Mouse (Mus musculus) thymus, adult 2 months (tissue): Measurements from ENCODE around the gene Krt17. TPM values are rescaled to one million over a fixed set of nuclear protein-coding genes. Genes with fewer than 3 reads are reported as not detected.
"Not testable (repeated sequence)": the region's sequence is repeated elsewhere in the genome, so short reads cannot be mapped to it uniquely, and the experiment has no call there.

Experiments used
- DNase-seq: peaks from one replicate; pipeline ENCODE4 v3.0.0; 2021
- H3K27ac ChIP-seq: fragments of 200-500 bp; 2 replicates; pipeline ENCODE4 v1.5.1; 2012; ENCODE audit warnings: low read length, control low read depth; ENCODE audit not compliant: control insufficient read depth, insufficient read depth
- H3K27me3 ChIP-seq: fragments of 200-500 bp; 2 replicates; pipeline ENCODE4 v1.6.1; 2012; ENCODE audit warnings: mild to moderate bottlenecking, low read length, moderate library complexity, mixed read lengths; ENCODE audit not compliant: control insufficient read depth, insufficient read depth
- H3K36me3 ChIP-seq: fragments of 200-500 bp; 2 replicates; pipeline ENCODE4 v1.6.1; 2012; ENCODE audit warnings: mild to moderate bottlenecking, low read length, moderate library complexity; ENCODE audit not compliant: control insufficient read depth, insufficient read depth
- H3K4me1 ChIP-seq: fragments of 200-500 bp; replicated peaks from 2 replicates; pipeline ENCODE4 v1.6.1; 2012; ENCODE audit warnings: low read length; ENCODE audit not compliant: control insufficient read depth, insufficient read depth
- H3K4me3 ChIP-seq: fragments of 200-500 bp; 2 replicates; pipeline ENCODE4 v1.5.1; 2012; ENCODE audit warnings: mild to moderate bottlenecking, low read length, control low read depth, moderate library complexity; ENCODE audit not compliant: control insufficient read depth, insufficient read depth
- CTCF ChIP-seq: fragments of 200-500 bp; IDR thresholded peaks from 2 replicates; pipeline ENCODE4 v1.5.1; 2012; ENCODE audit warnings: mild to moderate bottlenecking, control low read depth, low read length, moderate library complexity, borderline replicate concordance; ENCODE audit not compliant: control insufficient read depth, poor library complexity, insufficient read depth; ENCODE audit errors: extremely low read depth
- POLR2A ChIP-seq: fragments of 200-500 bp; IDR thresholded peaks from 2 replicates; pipeline ENCODE4 v1.6.1; 2012; ENCODE audit warnings: mild to moderate bottlenecking, low read length, control low read depth, moderate library complexity; ENCODE audit not compliant: control insufficient read depth, poor library complexity, insufficient read depth; ENCODE audit errors: extremely low read depth
- WGBS: fragments of 180-500 bp; shearing (Covaris S2); methylation state at CpG from one replicate; pipeline ENCODE4 v1.1.7; 2018; 5-methylcytosine and 5-hydroxymethylcytosine counted together
- polyA plus RNA-seq: library from polyadenylated mRNA; depleted of rRNA; stranded (reverse); fragments of >200 nt; gene quantifications from 2 replicates; pipeline ENCODE4 v1.2.3, GENCODE M21; 2012

Gene Krt17
- polyA plus RNA-seq, 1 experiment: 276 TPM

DNA sequence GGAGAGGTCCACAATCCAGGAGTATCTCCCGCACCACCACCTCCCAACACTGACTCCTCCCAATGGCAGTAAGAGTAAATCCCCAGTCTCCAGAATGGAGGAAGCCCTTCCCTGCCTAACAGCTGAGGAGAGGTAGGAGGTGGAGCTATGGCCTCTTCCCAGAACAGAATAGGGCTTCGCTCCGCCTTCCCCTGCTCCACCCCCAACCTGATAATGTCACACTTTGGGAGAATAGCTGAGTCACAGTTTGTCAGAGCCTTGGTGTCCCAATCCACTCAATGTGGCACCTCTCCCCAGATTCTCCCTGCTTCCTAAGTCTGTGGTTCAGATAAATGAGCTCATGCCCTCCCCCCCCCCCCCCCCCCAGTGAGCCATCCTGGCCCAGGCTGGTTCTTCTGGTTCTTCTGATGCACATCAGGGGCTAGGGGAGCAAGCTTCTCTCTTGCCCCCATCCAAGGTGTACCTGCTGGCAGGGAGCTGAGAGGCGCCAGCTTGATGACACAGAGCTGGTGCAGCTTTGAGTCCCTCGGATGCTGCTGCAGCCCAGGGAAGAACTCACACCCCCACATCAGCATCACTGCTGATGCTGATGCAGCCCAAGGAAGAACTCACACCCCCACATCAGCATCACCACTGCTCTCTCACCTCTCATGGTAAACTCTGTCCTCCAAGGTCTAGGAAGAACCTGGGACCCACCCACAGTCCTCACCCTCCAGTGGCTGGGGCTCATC, 6.3 kb downstream of the Krt17 start:
- Histone ChIP-seq H3K27me3 (no peaks in the 10 kb centered on the region), H3K4me1 (no peaks in the 10 kb centered on the region), H3K27ac (no peak overlapping the region), H3K4me3 (no peak overlapping the region), H3K36me3 (no peaks in the 10 kb centered on the region)
- 76% methylated on average over 5 of the region's 5 CpGs for WGBS
- TF ChIP-seq POLR2A (no peak), CTCF (no peak)
- DNase-seq: no peak

DNA sequence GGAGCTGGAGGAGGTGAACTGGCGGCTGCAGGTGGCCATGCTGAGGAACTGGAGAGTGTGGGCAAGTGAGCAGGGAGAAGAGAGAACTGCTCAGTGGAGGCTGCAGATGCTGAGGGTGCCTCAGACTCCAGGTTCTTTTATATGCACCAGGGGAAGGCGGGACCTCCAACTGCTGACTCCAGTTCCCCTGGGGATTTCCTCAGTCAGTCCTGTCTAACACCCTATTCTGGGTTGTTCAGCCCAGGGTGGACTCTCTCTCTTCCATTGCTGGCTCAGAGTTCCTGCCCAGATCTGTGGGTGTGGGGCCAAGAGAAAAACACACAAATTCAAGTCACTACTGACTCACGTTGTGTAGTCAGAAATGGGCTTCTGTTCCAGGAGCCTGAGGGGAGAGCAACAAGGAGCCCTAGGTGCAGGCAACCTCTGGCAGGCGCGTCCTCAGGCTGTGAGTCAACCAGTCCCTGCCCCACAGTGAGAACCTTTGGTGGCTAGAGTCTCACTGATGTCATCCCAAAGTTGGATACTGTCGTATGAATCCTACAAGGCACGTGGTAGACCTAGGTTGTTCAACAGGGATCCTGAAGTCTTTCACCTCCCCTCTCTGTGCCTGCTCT, 11.9 kb downstream of the Krt17 start, which contains the start of gene Krt16:
Gene Krt16 (minus strand): TSS at position 51 of the 614 bp plus-strand sequence.
- no peak for DNase-seq
- H3K4me1 ChIP-seq: no peaks in the 10 kb centered on the region
- no peak within 1 kb of the TSS for H3K4me3 ChIP-seq
- no peaks in the 10 kb centered on the region for H3K27me3 ChIP-seq
- no peaks in the 10 kb centered on the region for H3K36me3 ChIP-seq
- no peak within 1 kb of the TSS for H3K27ac ChIP-seq
- no peak for TF ChIP-seq POLR2A
- no peak for TF ChIP-seq CTCF
- 89% methylated on average over 7 of the region's 7 CpGs for WGBS

DNA sequence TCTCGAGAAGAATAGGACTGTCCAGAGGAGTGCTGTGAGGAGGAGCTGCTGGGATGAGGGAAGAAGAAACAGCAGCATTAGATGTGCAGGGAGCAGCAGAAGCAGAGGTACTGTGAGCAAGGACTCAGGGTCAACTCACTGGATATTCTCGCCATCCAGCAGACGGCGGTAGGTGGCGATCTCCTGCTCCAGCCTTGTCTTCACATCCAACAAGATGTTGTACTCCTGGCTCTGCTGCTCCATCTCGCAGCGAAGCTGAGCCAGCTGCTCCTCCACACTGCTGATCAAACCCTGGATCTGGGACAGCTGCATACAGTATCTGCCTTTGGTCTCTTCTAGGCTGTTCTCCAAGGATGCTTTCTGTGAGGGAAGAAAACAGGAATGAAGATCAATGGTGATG, 14.4 kb downstream of the Krt17 start:
- WGBS: 77% methylated on average over 7 of the region's 7 CpGs

DNA sequence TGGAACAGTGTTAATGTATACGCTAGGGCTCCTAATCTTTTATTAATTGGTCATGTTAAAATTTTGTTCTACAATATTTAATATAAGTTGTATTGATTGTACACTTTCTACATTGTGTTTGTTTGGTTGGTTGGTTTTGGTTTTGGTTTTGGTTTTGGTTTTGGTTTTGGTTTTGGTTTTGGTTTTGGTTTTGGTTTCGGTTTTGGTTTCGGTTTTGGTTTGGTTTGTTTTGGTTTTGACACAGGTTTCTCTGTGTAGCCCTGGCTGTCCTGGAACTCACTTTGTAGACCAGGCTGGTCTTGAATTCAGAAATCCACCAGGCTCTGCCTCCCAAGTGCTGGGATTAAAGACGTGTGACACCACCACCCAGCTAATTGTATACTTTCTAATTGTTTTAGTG, 20.6 kb downstream of the Krt17 start:
- 94% methylated on average over 4 of the region's 4 CpGs for WGBS
- not testable (repeated sequence) for H3K36me3 ChIP-seq, DNase-seq, H3K27ac ChIP-seq, H3K4me3 ChIP-seq, H3K27me3 ChIP-seq, H3K4me1 ChIP-seq

More for the DNA sequence above, 14.4 kb downstream of the Krt17 start:
- not testable (repeated sequence) for H3K27ac ChIP-seq, H3K27me3 ChIP-seq, H3K36me3 ChIP-seq, H3K4me3 ChIP-seq, DNase-seq, H3K4me1 ChIP-seq

DNA sequence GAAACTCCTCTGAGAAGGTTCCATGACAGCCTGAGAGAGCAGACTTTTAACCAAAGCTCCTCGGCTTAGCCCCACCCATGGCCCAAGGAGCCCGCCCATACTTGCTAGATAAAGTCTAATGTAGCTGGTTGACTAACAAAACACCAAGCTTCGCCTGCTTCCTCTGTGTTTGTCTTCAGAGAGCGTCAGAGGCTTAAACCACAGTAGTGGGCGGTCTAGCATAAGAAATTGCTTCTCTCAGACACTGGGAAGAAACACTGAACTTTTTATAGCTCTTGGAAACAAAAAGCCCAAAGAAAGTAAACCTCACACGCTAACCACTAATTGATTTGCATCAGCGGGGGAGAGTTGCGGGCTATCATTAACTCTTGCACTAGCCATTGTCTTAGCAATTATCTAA, 39.1 kb downstream of the Krt17 start:
- no peak overlapping the region for H3K27ac ChIP-seq
- TF ChIP-seq POLR2A (no peak), CTCF (no peak)
- H3K36me3 ChIP-seq: no peaks in the 10 kb centered on the region
- WGBS: 73% methylated on average over 8 of the region's 8 CpGs
- DNase-seq: no peak
- H3K4me3 ChIP-seq: no peak overlapping the region
- H3K27me3 ChIP-seq: no peaks in the 10 kb centered on the region
- no peaks in the 10 kb centered on the region for H3K4me1 ChIP-seq

DNA sequence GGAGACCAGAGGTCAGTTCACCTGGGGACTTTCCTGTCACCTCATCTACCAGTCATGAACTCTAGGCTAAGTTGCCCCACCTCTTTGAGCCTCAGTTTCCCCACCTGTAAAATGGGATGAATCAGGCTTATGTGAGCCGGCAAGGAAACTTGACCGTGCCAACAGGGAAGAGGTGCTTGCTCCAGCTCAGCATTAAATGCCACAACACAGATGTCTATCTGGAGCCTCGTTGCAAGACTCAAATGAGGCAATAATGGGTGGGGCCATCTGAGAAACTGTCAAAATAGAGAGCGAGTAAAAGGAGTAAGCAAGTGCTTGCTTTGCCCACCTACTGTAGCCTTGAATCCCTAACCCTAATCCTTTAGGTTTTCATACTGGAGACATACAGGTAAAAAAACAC, 41.5 kb downstream of the Krt17 start:
- TF ChIP-seq CTCF (no peak), POLR2A (no peak)
- 85% methylated on average over 4 of the region's 4 CpGs for WGBS
- Histone ChIP-seq H3K4me1 (no peaks in the 10 kb centered on the region), H3K27me3 (no peaks in the 10 kb centered on the region), H3K36me3 (no peaks in the 10 kb centered on the region), H3K4me3 (no peak overlapping the region), H3K27ac (no peak overlapping the region)
- DNase-seq: no peak

DNA sequence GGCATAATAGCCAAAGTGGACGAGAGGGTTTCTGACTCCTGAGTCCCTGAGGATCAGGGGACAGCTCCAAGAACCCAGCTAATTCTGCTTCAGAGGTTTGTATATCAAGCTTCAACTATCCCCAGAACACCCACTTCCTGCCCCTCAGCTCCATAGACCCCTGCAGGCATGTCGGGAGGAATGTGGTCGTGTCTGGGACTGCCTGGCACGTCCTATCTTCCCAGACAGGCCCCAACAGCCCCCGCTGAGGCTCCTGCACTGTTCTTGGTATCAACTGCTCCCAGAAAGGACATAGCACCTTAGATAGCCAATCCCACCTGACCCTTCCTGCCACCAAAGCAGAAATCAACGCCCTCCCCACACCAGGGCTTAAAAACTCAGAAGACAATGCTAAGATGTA, 52.3 kb downstream of the Krt17 start:
- no peak overlapping the region for H3K27ac ChIP-seq

More for the DNA sequence above, 52.3 kb downstream of the Krt17 start:
- no peak for DNase-seq
- H3K36me3 ChIP-seq: no peaks in the 10 kb centered on the region
- WGBS: 54% methylated on average over 6 of the region's 6 CpGs
- no peaks in the 10 kb centered on the region for H3K4me1 ChIP-seq
- TF ChIP-seq CTCF (no peak), POLR2A (no peak)
- no peak overlapping the region for H3K4me3 ChIP-seq
- H3K27me3 ChIP-seq: no peaks in the 10 kb centered on the region
